Mouse (Mus musculus) cerebellum, adult 2 months (tissue): ENCODE measurements around the gene Runx2. TPM values are rescaled to one million over a fixed set of nuclear protein-coding genes. Genes with fewer than 3 reads are reported as not detected.

Experiments used
- DNase-seq, 2 experiments: peaks; one replicate each; pipeline ENCODE4 v3.0.0; 2021
- H3K27ac ChIP-seq: fragments of 200-500 bp; 2 replicates; pipeline ENCODE4 v1.5.1; 2012; ENCODE audit warnings: low read length, control low read depth, inconsistent platforms; ENCODE audit not compliant: insufficient read depth
- H3K27me3 ChIP-seq: fragments of 200-500 bp; 2 replicates; pipeline ENCODE4 v1.6.1; 2012; ENCODE audit warnings: inconsistent platforms, mild to moderate bottlenecking, low read length, moderate library complexity; ENCODE audit not compliant: control insufficient read depth, insufficient read depth
- H3K4me1 ChIP-seq: fragments of 200-500 bp; 2 replicates; pipeline ENCODE4 v1.6.1; 2011; ENCODE audit warnings: low read length; ENCODE audit not compliant: control insufficient read depth, insufficient read depth
- H3K4me3 ChIP-seq: fragments of 200-500 bp; replicated peaks from 2 replicates; pipeline ENCODE3; 2011; ENCODE audit warnings: mild to moderate bottlenecking, low read depth, low read length, control low read depth; ENCODE audit not compliant: insufficient read depth
- CTCF ChIP-seq: fragments of 200-500 bp; IDR thresholded peaks from 2 replicates; pipeline ENCODE4 v1.5.1; 2011; ENCODE audit warnings: low read depth, mild to moderate bottlenecking, control low read depth, low read length, moderate library complexity, borderline replicate concordance; ENCODE audit not compliant: insufficient read depth
- POLR2A ChIP-seq: fragments of 200-500 bp; IDR thresholded peaks from 2 replicates; pipeline ENCODE4 v1.6.1; 2011; ENCODE audit warnings: low read length, control low read depth, borderline replicate concordance; ENCODE audit not compliant: insufficient read depth
- WGBS: fragments of 180-500 bp; shearing (Covaris S2); methylation state at CpG from one replicate; pipeline ENCODE4 v1.1.7; 2018; 5-methylcytosine and 5-hydroxymethylcytosine counted together
- polyA plus RNA-seq: library from polyadenylated mRNA; depleted of rRNA; stranded (reverse); fragments of >200 nt; gene quantifications from 2 replicates; pipeline ENCODE4 v1.2.3, GENCODE M21; 2012

Runx2 gene
- polyA plus RNA-seq, 1 experiment, result 0.95 TPM

DNA sequence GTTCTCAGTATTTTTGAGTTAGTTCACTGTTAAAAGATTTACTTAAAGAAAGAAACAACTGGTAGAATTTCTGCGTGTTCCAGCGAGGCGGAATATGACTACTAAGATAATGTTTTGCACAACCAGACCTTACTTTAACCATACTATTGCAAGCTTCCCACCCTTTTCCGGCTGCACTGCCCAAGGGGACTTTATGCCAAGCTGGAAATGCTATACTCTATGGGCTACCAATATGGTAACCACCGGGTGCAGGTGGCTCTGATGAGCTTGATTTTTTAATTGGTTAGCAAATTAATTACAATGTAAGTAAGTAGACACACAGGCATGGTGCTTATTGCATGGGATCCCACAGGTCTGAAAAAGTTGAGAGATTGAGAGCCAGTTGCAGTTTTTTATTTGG is 36.5 kb downstream of the Runx2 start:
- DNase-seq, result peak in 1 of 2 experiments; percentile 8
- TF ChIP-seq CTCF, result no peak
- no peak for TF ChIP-seq POLR2A
- WGBS, result 62% methylated on average over 5 of the region's 5 CpGs
- Histone ChIP-seq H3K4me3 (no peak overlapping the region), H3K27ac (no peak overlapping the region), H3K4me1 (no peaks in the 10 kb centered on the region), H3K27me3 (no peaks in the 10 kb centered on the region)

DNA sequence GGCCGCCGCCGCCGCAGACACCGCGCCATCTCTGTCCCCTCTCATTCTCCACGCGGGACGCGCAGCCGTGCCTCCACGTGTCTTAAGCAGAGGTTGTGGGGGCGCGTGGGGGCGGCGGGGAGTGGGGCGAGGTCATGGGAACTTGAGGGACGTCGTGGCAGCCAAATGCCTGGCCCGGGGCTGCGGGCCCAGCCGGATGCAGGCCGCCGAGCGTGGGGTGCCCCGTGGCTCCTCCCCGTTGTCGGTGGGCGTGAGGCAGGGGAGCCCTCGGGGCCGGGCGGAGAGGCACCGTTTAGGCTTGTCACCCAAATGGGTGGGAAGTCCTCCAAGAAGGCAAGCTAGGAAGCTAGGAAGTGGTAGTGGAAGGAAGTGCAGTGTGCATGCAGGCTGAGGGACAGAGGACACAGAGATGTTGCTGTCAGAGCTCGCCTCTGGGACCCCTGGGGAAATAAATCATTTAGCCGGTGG is 37.2 kb downstream of the Runx2 start:
- H3K4me3 ChIP-seq, result peak overlapping the region; percentile 72
- peak; percentile 67 to 70 for DNase-seq
- TF ChIP-seq POLR2A (no peak), CTCF (no peak)
- no peak overlapping the region for H3K27ac ChIP-seq
- WGBS, result under 1% methylated on average over 35 of the region's 35 CpGs
- H3K4me1 ChIP-seq, result no peaks in the 10 kb centered on the region
- H3K27me3 ChIP-seq, result no peaks in the 10 kb centered on the region

DNA sequence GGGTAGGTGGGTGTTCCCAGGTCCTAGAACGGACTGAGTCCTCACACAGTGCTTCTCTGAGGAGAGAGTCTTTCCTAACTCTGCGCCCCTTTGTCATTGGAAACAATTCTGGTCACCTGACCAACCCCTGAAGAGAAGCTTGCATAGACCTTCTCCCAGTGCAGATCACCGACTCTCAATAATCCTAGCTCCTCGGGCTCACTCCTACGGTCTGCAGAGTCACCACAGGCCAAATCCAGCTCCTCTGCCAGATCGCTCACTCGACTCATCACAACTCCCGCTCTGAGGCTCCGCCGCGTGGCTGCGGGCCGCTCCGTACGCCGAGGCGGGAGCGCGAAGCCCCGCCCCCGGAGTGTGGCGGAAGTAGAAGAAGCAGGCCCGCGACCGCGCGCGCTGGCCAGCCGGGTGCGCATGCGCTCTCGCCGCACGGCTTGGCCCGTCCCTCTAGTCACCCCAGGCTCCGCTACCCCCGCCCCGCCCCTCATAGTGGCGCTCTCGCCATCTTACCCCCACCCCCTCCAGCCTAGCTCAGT is 37.8 kb downstream of the Runx2 start, which contains the start of gene Supt3:
Gene Supt3 (plus strand): TSS at position 415 of the 533 bp plus-strand sequence.
- Histone ChIP-seq H3K27ac (no peak within 1 kb of the TSS), H3K4me1 (no peaks in the 10 kb centered on the region), H3K4me3 (peak within 1 kb of the TSS; percentile 72), H3K27me3 (no peaks in the 10 kb centered on the region)
- peak; percentile 96 for DNase-seq
- WGBS, result under 1% methylated on average over 39 of the region's 40 CpGs
- TF ChIP-seq CTCF (peak; percentile 24; the same call in 1 of the 2 replicates), POLR2A (peak; percentile 36; the same call in 1 of the 2 replicates)

DNA sequence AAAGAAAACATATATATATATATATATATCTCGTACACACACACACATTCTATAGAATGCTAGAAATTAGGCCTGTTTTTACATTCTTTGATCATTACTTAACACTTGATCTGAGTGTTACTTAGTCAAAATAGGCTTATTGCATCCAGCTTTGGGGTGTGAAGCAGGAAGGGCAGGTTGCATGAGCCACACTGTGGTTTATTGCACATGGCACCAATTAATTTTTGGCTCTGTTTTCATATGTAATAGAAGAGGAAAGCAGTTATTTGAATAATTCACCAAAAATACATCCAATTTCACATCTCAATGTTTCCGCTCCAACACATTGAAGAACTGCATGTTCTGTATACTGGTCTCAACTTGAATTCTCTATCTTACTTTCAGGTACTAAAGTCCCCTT is 42.0 kb downstream of the Runx2 start:
- no peak overlapping the region for H3K27ac ChIP-seq
- WGBS, result 92% methylated on average over 2 of the region's 2 CpGs
- H3K27me3 ChIP-seq, result no peaks in the 10 kb centered on the region
- H3K4me1 ChIP-seq, result no peaks in the 10 kb centered on the region
- DNase-seq, result no peak
- TF ChIP-seq CTCF (no peak), POLR2A (no peak)
- H3K4me3 ChIP-seq, result no peak overlapping the region

DNA sequence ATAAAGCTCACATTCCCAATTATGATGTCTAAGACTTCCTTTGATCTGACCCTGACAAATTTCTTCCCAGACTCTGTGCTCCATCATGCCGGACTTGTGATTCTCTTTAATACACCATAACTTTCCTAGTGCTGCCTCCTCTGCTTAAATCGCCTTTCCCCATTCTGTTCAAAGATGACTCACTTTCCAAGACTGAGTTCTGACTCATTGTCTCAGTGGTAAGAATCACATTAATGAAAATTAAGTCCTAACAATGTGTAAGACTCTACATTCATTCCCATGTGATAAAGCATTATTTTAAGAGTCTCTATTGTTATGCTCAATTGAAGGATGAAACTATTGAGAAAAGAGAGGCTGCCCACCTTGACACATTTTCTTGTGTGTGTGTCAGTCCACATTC is 43.7 kb downstream of the Runx2 start:
- Histone ChIP-seq H3K4me3 (no peak overlapping the region), H3K27me3 (no peaks in the 10 kb centered on the region), H3K27ac (no peak overlapping the region), H3K4me1 (no peaks in the 10 kb centered on the region)
- no peak for TF ChIP-seq CTCF
- TF ChIP-seq POLR2A, result no peak
- 75% methylated on average over 2 of the region's 2 CpGs for WGBS
- no peak for DNase-seq

DNA sequence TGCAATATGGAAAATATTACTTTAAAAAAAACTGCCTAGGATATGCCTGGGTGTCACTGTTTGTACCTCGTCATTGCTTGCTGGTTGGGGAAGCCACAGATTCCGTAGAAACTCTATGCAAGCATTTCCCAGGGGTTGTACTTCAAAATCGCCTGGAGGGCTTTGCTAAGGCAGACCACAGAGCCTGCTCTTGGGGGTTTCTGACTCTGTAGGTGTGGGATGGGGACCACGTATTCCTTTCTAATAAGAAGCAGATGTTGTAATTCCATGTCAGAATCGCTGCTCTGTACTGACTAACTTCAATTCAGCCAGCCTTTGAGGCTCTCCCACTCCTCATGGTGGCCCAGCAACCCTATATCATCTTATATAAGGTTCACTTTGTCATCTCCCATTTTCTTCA is 46.1 kb downstream of the Runx2 start:
- H3K4me3 ChIP-seq, result no peak overlapping the region
- no peak overlapping the region for H3K27ac ChIP-seq
- no peak for DNase-seq
- whole genome bisulfite sequencing, result 76% methylated on average over 5 of the region's 5 CpGs
- no peaks in the 10 kb centered on the region for H3K27me3 ChIP-seq
- no peaks in the 10 kb centered on the region for H3K4me1 ChIP-seq
- no peak for TF ChIP-seq POLR2A
- TF ChIP-seq CTCF, result no peak

DNA sequence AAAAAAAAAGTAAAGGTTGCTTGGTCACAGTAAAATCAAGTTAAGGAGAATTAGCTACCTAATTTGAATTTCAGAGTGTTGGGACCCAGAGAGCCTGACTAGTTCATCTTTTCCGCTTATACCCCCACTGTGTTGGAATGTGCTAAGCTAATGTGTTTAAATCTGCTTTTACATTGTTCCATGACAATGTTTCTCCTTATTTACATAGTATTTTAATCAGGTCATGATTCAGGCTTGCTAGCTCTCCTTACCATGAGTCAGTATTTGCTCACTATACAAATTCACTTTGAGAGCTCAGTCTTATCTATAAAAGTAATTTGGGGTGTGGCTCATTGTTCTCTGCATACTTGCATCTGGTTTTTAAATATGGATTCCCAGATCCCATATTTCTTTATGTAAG is 47.2 kb downstream of the Runx2 start:
- WGBS, result 82% methylated on average over 1 of the region's 1 CpGs
- TF ChIP-seq CTCF (no peak), POLR2A (no peak)
- no peaks in the 10 kb centered on the region for H3K27me3 ChIP-seq
- DNase-seq, result no peak
- no peak overlapping the region for H3K27ac ChIP-seq
- H3K4me3 ChIP-seq, result no peak overlapping the region
- no peaks in the 10 kb centered on the region for H3K4me1 ChIP-seq

DNA sequence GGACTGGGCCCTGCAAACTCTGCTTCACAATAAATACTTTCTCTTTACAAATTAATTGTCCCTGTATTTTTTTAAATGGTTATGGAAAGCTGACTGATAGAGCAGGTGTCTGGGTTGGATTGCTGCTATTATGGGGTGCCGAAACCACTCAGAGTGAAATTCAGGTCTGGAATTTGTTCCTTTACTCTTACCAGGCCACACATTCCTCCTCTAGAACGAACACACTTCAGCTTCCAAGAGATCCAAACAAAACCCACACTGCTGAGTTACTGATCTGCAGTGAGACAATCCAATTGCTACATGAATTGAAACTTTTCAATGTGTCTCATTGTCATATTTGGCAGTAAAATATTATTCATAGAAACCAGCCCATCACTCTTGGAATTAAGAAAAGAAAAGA is 47.6 kb downstream of the Runx2 start:
- Histone ChIP-seq H3K27ac (no peak overlapping the region), H3K4me3 (no peak overlapping the region), H3K27me3 (no peaks in the 10 kb centered on the region), H3K4me1 (no peaks in the 10 kb centered on the region)
- no peak for DNase-seq
- WGBS, result 72% methylated on average over 2 of the region's 2 CpGs
- TF ChIP-seq POLR2A (no peak), CTCF (no peak)
